Comparison of ENCODE assay signal across 20 mouse cellular contexts in the genomic region with DNA sequence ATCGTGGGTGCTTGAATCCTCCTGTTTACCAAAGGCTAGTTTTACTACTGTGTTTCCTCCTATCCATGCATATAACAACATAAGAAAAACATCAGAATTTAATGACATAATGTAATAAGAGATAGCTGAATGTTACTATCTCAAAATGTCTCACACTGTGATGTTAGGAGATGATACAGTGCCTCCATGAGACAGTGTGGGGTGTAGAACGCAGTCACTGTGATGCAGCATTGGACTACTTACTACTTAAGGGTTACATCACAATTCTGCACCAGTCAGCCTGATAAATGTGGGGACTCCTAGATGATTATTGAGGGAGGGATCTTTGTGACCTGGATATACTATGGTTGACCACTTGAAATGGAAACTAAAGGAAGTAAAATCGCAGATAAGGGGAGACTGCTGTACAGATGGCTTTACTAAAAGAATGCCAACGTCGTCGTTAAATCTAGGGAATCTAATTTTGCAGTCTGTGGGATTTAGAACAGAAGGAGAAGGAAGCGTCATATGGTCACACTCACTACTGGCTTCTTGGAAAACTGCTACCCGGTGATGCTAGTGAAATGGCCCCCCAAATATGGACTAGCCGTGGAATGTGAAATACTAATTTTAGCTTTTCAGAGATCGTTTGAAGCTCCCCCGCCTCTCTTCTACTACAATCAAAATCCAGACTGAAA.
DNase-seq lines count a peak whose midpoint lies in the region; ATAC-seq and TF ChIP-seq lines count a peak whose summit lies in the region.
"Had no signal": no experiment of that assay in that cellular context is flagged by ENCODE, and none has a peak within 500 bp of the region (broad histone marks: within the 10 kb centered on the region; RNA-seq: fewer than 3 reads in every experiment).

No protein-coding gene starts in this region.

- peak; percentile 56 for DNase-seq in forebrain, embryonic 14.5 days (ENCODE audit: low spot score)
- peak; percentile 35 for DNase-seq in left cerebral cortex, adult 11 months (ENCODE audit: low spot score)
- no peak for DNase-seq in left cerebral cortex, postnatal 4 days
- peak; percentile 73 for DNase-seq in forebrain, postnatal 0 days
- DNase-seq in right cerebral cortex, postnatal 25 days = peak; percentile 34
- DNase-seq in kidney, adult 9 months = no peak
- DNase-seq: B cell, adult 2 months; gastrocnemius, postnatal 36 days; lung, adult 18-20 months; lung, postnatal 14 days; midbrain, embryonic 14.5 days; thymus, postnatal 25 days had no signal

- intact Hi-C loops in left cerebral cortex, postnatal 4 days (cut with DNase I) = no loop called here

- TF ChIP-seq CTCF in forebrain, postnatal 0 days (IDR thresholded peaks at IDR 0.05; ENCODE audit: low read depth) = 0 out of 2 replicates have a peak, but pooled peaks have one; percentile 9

- no peaks in the 10 kb centered on the region for H3K4me1 ChIP-seq in forebrain, embryonic 14.5 days (ENCODE audit: control insufficient read depth, insufficient read depth, low read length)
- H3K4me1 ChIP-seq in forebrain, embryonic 12.5 days = no peaks in the 10 kb centered on the region; the same call in 1 of the 2 replicates
- H3K4me1 ChIP-seq in forebrain, postnatal 0 days (ENCODE audit: insufficient read depth) = peaks cover 4% of the 10 kb centered on the region; the same call in 1 of the 2 replicates
- H3K4me1 ChIP-seq: megakaryocyte, embryonic 14.5 days had no signal

- H3K4me2 ChIP-seq in forebrain, embryonic 14.5 days (ENCODE audit: low read length) = no peak overlapping the region
- no peak overlapping the region for H3K4me2 ChIP-seq in forebrain, embryonic 12.5 days
- H3K4me2 ChIP-seq in forebrain, postnatal 0 days (ENCODE audit: low read depth) = no peak overlapping the region
- H3K4me2 ChIP-seq: liver, embryonic 11.5 days; neural tube, embryonic 13.5 days had no signal

- H3K27me3 ChIP-seq in forebrain, embryonic 14.5 days (replicated peaks; ENCODE audit: control insufficient read depth, insufficient read depth, low read length) = no peaks in the 10 kb centered on the region
- no peaks in the 10 kb centered on the region for H3K27me3 ChIP-seq in forebrain, embryonic 12.5 days
- no peaks in the 10 kb centered on the region for H3K27me3 ChIP-seq in forebrain, postnatal 0 days (ENCODE audit: insufficient read depth, low read length)
- H3K27me3 ChIP-seq: megakaryocyte, embryonic 14.5 days; neural tube, embryonic 13.5 days had no signal

- no peaks in the 10 kb centered on the region for H3K9me3 ChIP-seq in forebrain, embryonic 14.5 days (replicated peaks; ENCODE audit: control insufficient read depth, low read length)
- H3K9me3 ChIP-seq in forebrain, embryonic 12.5 days = no peaks in the 10 kb centered on the region
- no peaks in the 10 kb centered on the region for H3K9me3 ChIP-seq in forebrain, postnatal 0 days (ENCODE audit: low read length)
- H3K9me3 ChIP-seq: neural tube, embryonic 13.5 days had no signal

- H3K36me3 ChIP-seq in forebrain, embryonic 14.5 days (ENCODE audit: control insufficient read depth, insufficient read depth, low read length) = no peaks in the 10 kb centered on the region
- H3K36me3 ChIP-seq in forebrain, embryonic 12.5 days (replicated peaks) = no peaks in the 10 kb centered on the region
- no peaks in the 10 kb centered on the region for H3K36me3 ChIP-seq in forebrain, postnatal 0 days (ENCODE audit: insufficient read depth)
- H3K36me3 ChIP-seq: neural tube, embryonic 13.5 days had no signal

- H3K4me3 ChIP-seq in forebrain, embryonic 14.5 days (ENCODE audit: low read depth, low read length) = no peak overlapping the region
- no peak overlapping the region for H3K4me3 ChIP-seq in forebrain, embryonic 12.5 days (replicated peaks)
- no peak overlapping the region for H3K4me3 ChIP-seq in forebrain, postnatal 0 days (ENCODE audit: low read depth, low read length)
- H3K4me3 ChIP-seq: megakaryocyte, embryonic 14.5 days; neural tube, embryonic 13.5 days had no signal

- no peak overlapping the region for H3K27ac ChIP-seq in forebrain, embryonic 14.5 days (ENCODE audit: low read depth, low read length)
- no peak overlapping the region for H3K27ac ChIP-seq in forebrain, embryonic 12.5 days
- peak overlapping the region; percentile 57; the same call in 1 of the 2 replicates for H3K27ac ChIP-seq in forebrain, postnatal 0 days (ENCODE audit: low read depth, low read length)
- H3K27ac ChIP-seq: kidney, postnatal 0 days; neural tube, embryonic 13.5 days had no signal

- no peak overlapping the region for H3K9ac ChIP-seq in forebrain, embryonic 14.5 days (ENCODE audit: low read length)
- no peak overlapping the region for H3K9ac ChIP-seq in forebrain, embryonic 12.5 days
- no peak overlapping the region for H3K9ac ChIP-seq in forebrain, postnatal 0 days
- H3K9ac ChIP-seq: neural tube, embryonic 13.5 days had no signal

- ATAC-seq in forebrain, embryonic 14.5 days = peak; percentile 40; the same call in 1 of the 2 replicates
- ATAC-seq in forebrain, embryonic 12.5 days (ENCODE audit: low FRiP score) = no peak
- peak; percentile 87 for ATAC-seq in forebrain, postnatal 0 days
- ATAC-seq in megakaryocyte progenitor cell, adult 5-6 weeks (replicated peaks; ENCODE audit: poor library complexity) = no peak
- ATAC-seq: hindbrain, embryonic 16.5 days; intestine, postnatal 0 days had no signal

- WGBS in forebrain, embryonic 14.5 days = 72% methylated on average over 11 of the region's 11 CpGs
- WGBS in forebrain, embryonic 12.5 days = 84% methylated on average over 11 of the region's 11 CpGs
- WGBS in forebrain, postnatal 0 days = 57% methylated on average over 11 of the region's 11 CpGs

Comparison
In these comparisons a context has a peak if more than half of its experiments do, and no peak if none do; other contexts are left out.
1. ATAC-seq: peak in forebrain, embryonic 14.5 days (single experiment) and forebrain, postnatal 0 days (single experiment); none in forebrain, embryonic 12.5 days (single experiment) and megakaryocyte progenitor cell, adult 5-6 weeks (single experiment).
2. DNase-seq: peak in forebrain, embryonic 14.5 days (single experiment), left cerebral cortex, adult 11 months (single experiment), forebrain, postnatal 0 days (single experiment) and right cerebral cortex, postnatal 25 days (single experiment); none in left cerebral cortex, postnatal 4 days (single experiment) and kidney, adult 9 months (single experiment).